Mouse (Mus musculus): ENCODE data around the gene Usp15. TPM values are rescaled to one million over a fixed set of nuclear protein-coding genes. Genes with fewer than 3 reads are reported as not detected.

The Usp15 gene
- polyA plus RNA-seq, 1 experiment = 138 TPM

DNA sequence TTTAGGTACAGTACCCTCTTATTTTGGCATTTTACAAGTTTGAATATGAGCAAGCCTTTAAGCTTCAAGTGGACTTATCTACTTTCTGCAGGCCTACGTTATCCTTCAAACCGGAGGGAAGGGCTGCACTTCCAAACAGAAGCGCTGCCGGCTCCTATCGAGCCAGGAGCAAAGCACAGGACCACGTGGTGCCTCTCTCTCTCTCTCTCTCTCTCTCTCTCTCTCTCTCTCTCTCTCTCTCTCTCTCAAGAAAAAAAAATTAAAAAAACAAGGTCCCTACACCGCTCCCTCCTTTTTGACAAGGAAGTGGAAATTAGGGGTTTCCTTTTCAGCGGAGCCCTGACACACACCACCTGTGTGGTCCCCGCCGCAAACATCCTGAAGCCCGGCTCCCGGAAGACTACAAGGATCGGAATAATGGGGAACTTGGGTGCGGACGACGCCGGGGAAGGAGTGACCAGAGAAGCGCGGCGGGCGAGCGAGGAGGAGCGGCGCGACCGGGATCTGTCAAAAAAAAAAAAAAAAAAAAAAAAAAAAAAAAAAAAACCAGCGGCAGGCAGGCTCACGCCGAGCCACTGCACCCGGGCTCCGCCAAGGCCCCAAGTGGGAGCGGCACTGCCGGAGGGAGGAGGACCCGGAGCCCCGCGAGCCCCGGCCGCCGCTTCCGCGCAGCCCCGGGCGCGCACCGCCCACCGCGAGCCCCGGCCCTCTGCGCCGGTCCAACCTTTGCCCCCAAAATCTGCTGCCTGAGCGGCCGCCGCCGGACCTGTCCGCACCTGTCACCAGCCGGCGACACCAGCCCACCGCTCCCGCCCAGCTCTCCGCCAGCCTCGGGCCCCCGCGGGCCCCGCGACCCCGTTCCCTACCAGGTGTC, 597 bp downstream of the Usp15 start:
- no peak for TF ChIP-seq POLR2A (IDR thresholded peaks at IDR 0.05; ENCODE audit: control insufficient read depth, low read depth, low read length)
- TF ChIP-seq CTCF (IDR thresholded peaks at IDR 0.05; ENCODE audit: control insufficient read depth, insufficient read depth, insufficient replicate concordance, low read depth, low read length) = no peak
- peak overlapping the region; percentile 93 for H3K27ac ChIP-seq (ENCODE audit: control insufficient read depth, insufficient read depth, low read depth, low read length)
- peak overlapping the region; percentile 92 for H3K4me3 ChIP-seq (ENCODE audit: control insufficient read depth, low read depth, low read length)
- H3K36me3 ChIP-seq (ENCODE audit: control insufficient read depth, insufficient read depth, low read length) = no peaks in the 10 kb centered on the region
- peaks cover 13% of the 10 kb centered on the region for H3K4me1 ChIP-seq (ENCODE audit: control insufficient read depth, insufficient read depth, low read length)
- no peaks in the 10 kb centered on the region for H3K27me3 ChIP-seq (ENCODE audit: control insufficient read depth, insufficient read depth, low read length)

DNA sequence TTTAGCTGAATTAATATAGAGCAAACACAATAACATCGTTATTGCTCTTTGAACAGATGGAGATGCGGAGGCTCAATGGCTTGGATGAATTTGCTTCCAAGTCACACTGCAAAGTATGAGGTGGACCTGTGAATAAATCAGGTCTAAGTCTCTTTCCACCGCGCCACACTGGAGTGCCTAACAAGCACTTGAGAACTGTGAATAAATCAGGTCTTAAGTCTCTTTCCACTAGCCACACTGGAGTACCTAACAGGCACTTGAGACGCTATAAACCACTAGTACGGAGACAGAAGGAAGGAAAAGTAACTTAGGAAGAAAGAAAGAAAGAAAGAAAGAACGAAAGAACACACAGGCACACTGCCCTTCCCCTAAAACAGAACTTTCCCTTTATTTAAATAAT, 1.3 kb downstream of the Usp15 start:
- Histone ChIP-seq H3K4me1 (ENCODE audit: control insufficient read depth, insufficient read depth, low read length) (peaks cover 10% of the 10 kb centered on the region), H3K27me3 (ENCODE audit: control insufficient read depth, insufficient read depth, low read length) (no peaks in the 10 kb centered on the region), H3K36me3 (ENCODE audit: control insufficient read depth, insufficient read depth, low read length) (no peaks in the 10 kb centered on the region), H3K4me3 (ENCODE audit: control insufficient read depth, low read depth, low read length) (peak overlapping the region; percentile 60; the same call in 1 of the 2 replicates), H3K27ac (ENCODE audit: control insufficient read depth, insufficient read depth, low read depth, low read length) (no peak overlapping the region)
- TF ChIP-seq CTCF (IDR thresholded peaks at IDR 0.05; ENCODE audit: control insufficient read depth, insufficient read depth, insufficient replicate concordance, low read depth, low read length) = no peak
- no peak for TF ChIP-seq POLR2A (IDR thresholded peaks at IDR 0.05; ENCODE audit: control insufficient read depth, low read depth, low read length)

DNA sequence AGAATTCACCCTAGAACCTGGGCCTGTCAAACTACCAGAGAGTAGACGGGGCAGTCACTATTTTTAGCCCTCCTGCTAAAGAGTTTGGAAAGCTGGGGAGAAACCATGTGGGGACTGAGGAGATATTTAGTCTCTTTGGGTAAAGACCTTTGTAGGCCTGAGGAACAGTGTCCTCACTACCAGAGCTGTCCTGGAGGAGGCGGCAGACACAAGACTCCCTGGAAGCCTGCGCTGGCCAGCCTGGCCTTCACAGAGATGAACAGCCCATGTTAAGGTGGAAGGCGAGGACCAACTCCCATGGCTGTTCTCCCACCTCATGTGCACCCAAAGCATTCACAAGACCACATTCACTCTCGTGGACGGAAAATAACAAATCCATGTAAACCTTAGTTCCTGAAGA, 5.8 kb downstream of the Usp15 start:
- H3K4me1 ChIP-seq (ENCODE audit: control insufficient read depth, insufficient read depth, low read length) = no peaks in the 10 kb centered on the region; the same call in 1 of the 2 replicates
- no peaks in the 10 kb centered on the region for H3K27me3 ChIP-seq (ENCODE audit: control insufficient read depth, insufficient read depth, low read length)
- TF ChIP-seq POLR2A (IDR thresholded peaks at IDR 0.05; ENCODE audit: control insufficient read depth, low read depth, low read length) (no peak), CTCF (IDR thresholded peaks at IDR 0.05; ENCODE audit: control insufficient read depth, insufficient read depth, insufficient replicate concordance, low read depth, low read length) (no peak; the same call in 1 of the 2 replicates)
- no peaks in the 10 kb centered on the region for H3K36me3 ChIP-seq (ENCODE audit: control insufficient read depth, insufficient read depth, low read length)
- no peak overlapping the region for H3K4me3 ChIP-seq (ENCODE audit: control insufficient read depth, low read depth, low read length)
- no peak overlapping the region for H3K27ac ChIP-seq (ENCODE audit: control insufficient read depth, insufficient read depth, low read depth, low read length)

DNA sequence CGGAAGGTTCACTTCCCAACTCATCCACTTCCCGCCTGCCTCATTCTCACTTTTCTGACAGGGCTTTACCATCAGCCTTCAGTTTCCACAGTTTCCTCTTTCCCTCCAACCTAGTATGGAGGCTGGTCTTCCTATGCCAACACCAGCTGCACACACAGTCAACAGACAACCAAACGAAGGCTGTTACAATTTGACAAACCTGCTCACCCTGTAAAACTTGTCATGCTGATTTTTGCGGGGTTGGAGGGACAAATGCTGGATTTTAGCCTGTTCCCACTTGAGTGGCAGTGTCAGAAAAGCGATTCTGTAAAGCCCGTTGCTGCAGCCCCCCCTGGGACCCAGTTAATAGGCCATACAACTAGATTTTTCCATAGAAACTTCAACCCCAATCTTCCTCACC, 9.5 kb downstream of the Usp15 start:
- TF ChIP-seq POLR2A (IDR thresholded peaks at IDR 0.05; ENCODE audit: control insufficient read depth, low read depth, low read length) = no peak
- TF ChIP-seq CTCF (IDR thresholded peaks at IDR 0.05; ENCODE audit: control insufficient read depth, insufficient read depth, insufficient replicate concordance, low read depth, low read length) = no peak
- Histone ChIP-seq H3K27me3 (ENCODE audit: control insufficient read depth, insufficient read depth, low read length) (no peaks in the 10 kb centered on the region), H3K36me3 (ENCODE audit: control insufficient read depth, insufficient read depth, low read length) (no peaks in the 10 kb centered on the region), H3K27ac (ENCODE audit: control insufficient read depth, insufficient read depth, low read depth, low read length) (no peak overlapping the region), H3K4me1 (ENCODE audit: control insufficient read depth, insufficient read depth, low read length) (no peaks in the 10 kb centered on the region), H3K4me3 (ENCODE audit: control insufficient read depth, low read depth, low read length) (no peak overlapping the region)

DNA sequence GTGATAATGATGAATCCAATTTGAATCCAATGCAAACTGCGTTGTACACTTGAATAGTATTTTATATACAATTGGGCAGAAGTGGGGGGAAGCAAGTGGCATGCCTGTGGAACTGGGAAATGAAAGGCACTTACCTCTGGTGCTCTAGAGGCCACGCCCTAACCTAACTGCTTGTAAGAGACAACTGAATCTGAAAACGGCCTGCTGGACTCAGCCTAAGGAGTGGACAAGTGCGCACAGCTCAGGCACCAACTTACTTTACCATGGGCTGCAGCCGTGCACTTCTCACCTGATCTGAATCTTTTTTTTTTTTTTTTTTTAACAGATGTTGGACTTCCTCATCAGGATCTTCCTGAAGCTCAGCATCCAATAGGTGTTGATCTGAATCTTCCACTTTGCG, 10.9 kb downstream of the Usp15 start:
- H3K27ac ChIP-seq (ENCODE audit: control insufficient read depth, insufficient read depth, low read depth, low read length) = no peak overlapping the region
- H3K4me3 ChIP-seq (ENCODE audit: control insufficient read depth, low read depth, low read length) = no peak overlapping the region
- no peaks in the 10 kb centered on the region for H3K27me3 ChIP-seq (ENCODE audit: control insufficient read depth, insufficient read depth, low read length)
- H3K36me3 ChIP-seq (ENCODE audit: control insufficient read depth, insufficient read depth, low read length) = no peaks in the 10 kb centered on the region
- no peaks in the 10 kb centered on the region for H3K4me1 ChIP-seq (ENCODE audit: control insufficient read depth, insufficient read depth, low read length)
- TF ChIP-seq POLR2A (IDR thresholded peaks at IDR 0.05; ENCODE audit: control insufficient read depth, low read depth, low read length) = no peak
- no peak for TF ChIP-seq CTCF (IDR thresholded peaks at IDR 0.05; ENCODE audit: control insufficient read depth, insufficient read depth, insufficient replicate concordance, low read depth, low read length)

DNA sequence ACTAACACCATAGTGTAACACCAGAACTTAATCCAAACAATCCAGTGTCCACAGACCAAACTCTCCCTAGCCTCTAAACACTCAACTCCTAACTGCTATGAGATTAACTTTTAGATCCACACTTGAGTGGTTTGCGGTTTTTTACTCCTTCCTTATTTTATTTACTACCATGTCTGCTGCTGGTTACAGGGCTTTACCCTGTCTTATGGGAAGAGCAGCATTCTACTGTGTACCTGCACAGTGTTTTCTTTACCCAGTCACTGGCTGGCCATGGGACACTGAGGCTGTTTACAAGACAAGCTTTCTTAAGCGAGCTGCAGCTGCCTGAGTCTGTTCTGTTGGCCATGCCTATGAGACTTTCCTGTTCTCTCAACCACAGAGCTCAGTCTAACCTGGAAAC, 13.1 kb downstream of the Usp15 start:
- Histone ChIP-seq H3K4me3 (ENCODE audit: control insufficient read depth, low read depth, low read length) (no peak overlapping the region), H3K4me1 (ENCODE audit: control insufficient read depth, insufficient read depth, low read length) (no peaks in the 10 kb centered on the region), H3K27me3 (ENCODE audit: control insufficient read depth, insufficient read depth, low read length) (no peaks in the 10 kb centered on the region), H3K36me3 (ENCODE audit: control insufficient read depth, insufficient read depth, low read length) (no peaks in the 10 kb centered on the region), H3K27ac (ENCODE audit: control insufficient read depth, insufficient read depth, low read depth, low read length) (no peak overlapping the region)
- TF ChIP-seq POLR2A (IDR thresholded peaks at IDR 0.05; ENCODE audit: control insufficient read depth, low read depth, low read length) = no peak
- no peak for TF ChIP-seq CTCF (IDR thresholded peaks at IDR 0.05; ENCODE audit: control insufficient read depth, insufficient read depth, insufficient replicate concordance, low read depth, low read length)

DNA sequence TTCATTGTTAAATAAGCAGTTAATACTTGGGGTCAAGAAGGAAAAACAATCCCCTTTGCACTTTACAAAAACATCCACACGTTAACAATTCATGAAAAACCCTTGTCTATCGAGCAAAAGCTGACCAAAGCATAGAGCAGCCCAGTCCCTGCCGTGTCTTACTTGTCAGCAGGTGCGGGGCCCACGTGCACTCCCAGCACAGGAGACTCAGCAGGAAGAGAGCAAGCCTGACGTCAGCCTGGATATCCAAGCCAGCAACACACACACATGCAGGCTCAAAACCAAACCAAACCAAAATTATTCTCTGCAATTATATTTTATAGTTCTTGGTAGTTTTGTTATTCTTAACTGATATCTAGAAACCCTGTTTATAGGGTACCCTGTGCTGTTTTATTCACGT, 13.6 kb downstream of the Usp15 start:
- no peak overlapping the region for H3K27ac ChIP-seq (ENCODE audit: control insufficient read depth, insufficient read depth, low read depth, low read length)
- H3K27me3 ChIP-seq (ENCODE audit: control insufficient read depth, insufficient read depth, low read length) = no peaks in the 10 kb centered on the region
- H3K36me3 ChIP-seq (ENCODE audit: control insufficient read depth, insufficient read depth, low read length) = no peaks in the 10 kb centered on the region
- H3K4me1 ChIP-seq (ENCODE audit: control insufficient read depth, insufficient read depth, low read length) = no peaks in the 10 kb centered on the region
- no peak for TF ChIP-seq POLR2A (IDR thresholded peaks at IDR 0.05; ENCODE audit: control insufficient read depth, low read depth, low read length)
- TF ChIP-seq CTCF (IDR thresholded peaks at IDR 0.05; ENCODE audit: control insufficient read depth, insufficient read depth, insufficient replicate concordance, low read depth, low read length) = no peak
- H3K4me3 ChIP-seq (ENCODE audit: control insufficient read depth, low read depth, low read length) = no peak overlapping the region
